Mouse (Mus musculus) lung, adult 2 months (tissue): ENCODE data around the gene Fstl3. TPM values are rescaled to one million over a fixed set of nuclear protein-coding genes. Genes with fewer than 3 reads are reported as not detected.

Source experiments
- DNase-seq: peaks from one replicate; pipeline ENCODE4 v3.0.0; 2022
- H3K4me1 ChIP-seq: fragments of 200-500 bp; 2 replicates; pipeline ENCODE4 v1.6.1; 2011; ENCODE audit warnings: low read length; ENCODE audit not compliant: control insufficient read depth, insufficient read depth
- H3K4me3 ChIP-seq: fragments of 200-500 bp; replicated peaks from 2 replicates; pipeline ENCODE3; 2011; ENCODE audit warnings: low read depth, mild to moderate bottlenecking, control low read depth, low read length; ENCODE audit errors: extremely low read depth
- CTCF ChIP-seq: fragments of 200-500 bp; IDR thresholded peaks from 2 replicates; pipeline ENCODE4 v1.5.1; 2011; ENCODE audit warnings: mild to moderate bottlenecking, low read length, control low read depth; ENCODE audit not compliant: insufficient read depth
- POLR2A ChIP-seq: fragments of 200-500 bp; IDR thresholded peaks from 2 replicates; pipeline ENCODE4 v1.6.1; 2011; ENCODE audit warnings: low read depth, mild to moderate bottlenecking, control low read depth, low read length, borderline replicate concordance; ENCODE audit errors: extremely low read depth
- WGBS: fragments of 180-500 bp; shearing (Covaris S2); methylation state at CpG from one replicate; pipeline ENCODE4 v1.1.7; 2018; 5-methylcytosine and 5-hydroxymethylcytosine counted together
- polyA plus RNA-seq: library from polyadenylated mRNA; depleted of rRNA; stranded (reverse); fragments of >200 nt; gene quantifications from 2 replicates; pipeline ENCODE4 v1.2.3, GENCODE M21; 2012

The Fstl3 gene
- polyA plus RNA-seq, 1 experiment, result 65.8 TPM

DNA sequence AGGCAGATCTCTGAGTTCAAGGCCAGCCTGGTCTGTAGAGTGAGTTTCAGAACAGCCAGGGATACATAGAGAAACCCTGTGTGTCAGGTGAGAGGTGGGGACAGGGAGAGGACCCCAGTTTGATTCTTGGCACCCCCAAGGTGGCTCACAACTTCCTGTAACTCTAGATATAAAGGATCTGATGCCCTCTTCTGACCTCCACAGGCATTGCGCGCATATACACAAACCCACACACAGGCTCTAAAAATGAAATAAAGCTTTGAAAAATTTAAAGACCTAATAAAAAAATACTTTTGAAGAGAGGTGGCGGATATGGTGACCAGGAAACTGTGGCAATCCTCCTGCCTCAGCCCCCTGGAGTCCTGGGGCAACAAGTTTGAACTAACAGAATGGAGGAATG is 18.8 kb downstream of the Fstl3 start:
- 95% methylated on average over 3 of the region's 3 CpGs for WGBS
- TF ChIP-seq CTCF (no peak), POLR2A (no peak)

DNA sequence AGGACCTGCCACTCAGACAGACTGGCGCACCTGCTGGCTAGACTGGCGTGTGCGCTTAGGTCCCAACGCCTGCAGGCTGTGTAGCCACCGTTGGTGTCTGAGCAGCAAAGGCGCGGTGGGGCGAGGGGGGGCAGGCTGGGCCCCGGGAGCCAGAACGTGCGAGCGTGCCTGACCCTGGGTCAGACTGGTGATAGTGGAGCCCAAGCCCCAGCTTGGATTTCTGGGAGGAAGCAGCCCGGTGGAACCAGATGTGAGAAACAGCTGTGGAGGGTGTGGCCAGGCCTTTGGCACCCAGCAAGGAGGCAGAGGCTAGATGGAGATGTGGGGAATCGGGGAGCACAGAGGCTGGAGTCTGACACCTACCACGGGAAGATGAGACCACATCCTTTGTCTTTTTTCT is 20.3 kb downstream of the Fstl3 start:
- no peak for TF ChIP-seq POLR2A
- TF ChIP-seq CTCF, result no peak
- 49% methylated on average over 15 of the region's 15 CpGs for WGBS
- H3K4me3 ChIP-seq, result no peak overlapping the region
- no peak for DNase-seq
- peaks cover 4% of the 10 kb centered on the region; the same call in 1 of the 2 replicates for H3K4me1 ChIP-seq

More for the DNA sequence above, 18.8 kb downstream of the Fstl3 start:
- Histone ChIP-seq H3K4me1 (peaks cover 3% of the 10 kb centered on the region; the same call in 1 of the 2 replicates), H3K4me3 (no peak overlapping the region)
- DNase-seq, result no peak

- Histone ChIP-seq H3K4me1 (peaks cover 8% of the 10 kb centered on the region), H3K4me3 (no peak overlapping the region)
- DNase-seq, result no peak
- TF ChIP-seq POLR2A (no peak), CTCF (no peak)
- 79% methylated on average over 12 of the region's 12 CpGs for WGBS
Observed at GRCm38 (mm10) chr10:79798289-79798928, 21.3 kb downstream of the Fstl3 start.

- Histone ChIP-seq H3K4me3 (no peak overlapping the region), H3K4me1 (peaks cover 6% of the 10 kb centered on the region)
- no peak for DNase-seq
- no peak for TF ChIP-seq CTCF
- TF ChIP-seq POLR2A, result no peak
- 80% methylated on average over 11 of the region's 11 CpGs for WGBS
Observed at GRCm38 (mm10) chr10:79800508-79800907, 23.4 kb downstream of the Fstl3 start.

GRCm38 (mm10) chr10:79801837-79802236 is 24.8 kb downstream of the Fstl3 start:
- WGBS, result 59% methylated on average over 3 of the region's 3 CpGs
- no peak for DNase-seq
- TF ChIP-seq POLR2A (no peak), CTCF (no peak)
- Histone ChIP-seq H3K4me3 (no peak overlapping the region), H3K4me1 (peaks cover 6% of the 10 kb centered on the region)

- no peak for DNase-seq
- TF ChIP-seq CTCF (no peak), POLR2A (peak; percentile 33; the same call in 1 of the 2 replicates)
Observed at GRCm38 (mm10) chr10:79802331-79802971, 25.4 kb downstream of the Fstl3 start.

GRCm38 (mm10) chr10:79803716-79804323 is 26.7 kb downstream of the Fstl3 start:
- TF ChIP-seq CTCF (no peak), POLR2A (no peak)
- Histone ChIP-seq H3K4me1 (peaks cover 7% of the 10 kb centered on the region), H3K4me3 (no peak overlapping the region)
- WGBS, result 50% methylated on average over 29 of the region's 29 CpGs
- no peak for DNase-seq

More at GRCm38 (mm10) chr10:79802331-79802971, 25.4 kb downstream of the Fstl3 start:
- Histone ChIP-seq H3K4me1 (peaks cover 6% of the 10 kb centered on the region), H3K4me3 (peak overlapping the region; percentile 3)
- 51% methylated on average over 11 of the region's 11 CpGs for WGBS

- 48% methylated on average over 11 of the region's 11 CpGs for WGBS
- Histone ChIP-seq H3K4me1 (peaks cover 11% of the 10 kb centered on the region), H3K4me3 (no peak overlapping the region)
- TF ChIP-seq CTCF (no peak), POLR2A (no peak)
- no peak for DNase-seq
Observed at GRCm38 (mm10) chr10:79805636-79806035, 28.6 kb downstream of the Fstl3 start.

DNA sequence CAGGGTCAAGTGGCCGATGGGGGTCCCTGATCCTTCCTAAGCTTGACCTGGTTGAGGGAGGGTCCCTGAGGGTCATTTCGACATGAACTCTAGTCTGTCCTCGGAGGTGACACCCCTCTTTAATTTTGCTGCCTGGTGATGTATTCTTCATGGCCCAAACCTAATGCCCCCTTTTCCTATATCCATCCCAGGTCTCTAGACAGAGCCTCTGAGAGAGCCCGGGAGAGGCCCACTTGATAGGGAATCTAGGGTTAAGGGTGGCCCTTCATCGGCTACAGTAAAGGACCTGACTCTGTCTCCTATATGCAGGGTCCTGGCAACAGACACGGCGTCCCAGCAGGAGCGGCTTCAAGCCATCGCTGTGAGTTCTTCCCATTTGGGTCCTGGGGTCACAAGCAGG is 29.3 kb downstream of the Fstl3 start:
- no peak for TF ChIP-seq CTCF
- TF ChIP-seq POLR2A, result no peak
- no peak overlapping the region for H3K4me3 ChIP-seq
- 89% methylated on average over 9 of the region's 9 CpGs for WGBS
- DNase-seq, result no peak
- H3K4me1 ChIP-seq, result peaks cover 11% of the 10 kb centered on the region

DNA sequence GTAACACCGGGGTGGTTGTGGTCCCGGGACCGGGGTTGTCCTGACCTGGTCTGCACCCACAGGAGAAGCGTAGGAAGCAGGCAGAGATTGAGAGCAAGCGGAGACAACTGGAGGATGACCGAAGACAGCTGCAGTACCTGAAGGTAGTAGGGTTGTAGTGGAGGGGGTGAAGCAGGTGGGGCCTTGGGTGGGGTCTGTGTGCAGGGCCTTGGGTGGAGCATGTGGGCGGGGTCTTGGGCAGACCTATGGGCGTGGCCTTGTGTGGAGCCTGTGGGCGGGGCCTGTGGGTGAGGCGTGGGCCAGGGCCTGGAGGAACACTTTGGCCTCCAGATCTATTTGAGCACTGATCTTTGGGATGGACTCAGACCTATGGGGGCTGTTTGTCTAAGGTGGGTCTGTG is 29.9 kb downstream of the Fstl3 start:
- TF ChIP-seq CTCF, result no peak
- no peak for TF ChIP-seq POLR2A
- WGBS, result 79% methylated on average over 10 of the region's 10 CpGs
- DNase-seq, result no peak
- H3K4me1 ChIP-seq, result peaks cover 11% of the 10 kb centered on the region
- H3K4me3 ChIP-seq, result no peak overlapping the region
